Mouse (Mus musculus): Measurements from ENCODE around the gene Armc12. TPM values are rescaled to one million over a fixed set of nuclear protein-coding genes. Genes with fewer than 3 reads are reported as not detected.
A peak's percentile ranks its signal among the peaks of the same experiment; 100 is the strongest.

Armc12 gene
- polyA plus RNA-seq, 1 experiment from 2014 or later, result not detected

GRCm38 (mm10) chr17:28575244-28576125, 44.9 kb downstream of the Armc12 start, which contains the start of gene Lhfpl5:
Gene Lhfpl5, plus strand, starts transcription at chr17:28575641.
- H3K27me3 ChIP-seq (ENCODE audit: control insufficient read depth, insufficient read depth, low read length), result no peaks in the 10 kb centered on the region
- no peak within 1 kb of the TSS for H3K27ac ChIP-seq (ENCODE audit: low read depth, low read length)
- H3K4me1 ChIP-seq (replicated peaks; ENCODE audit: control insufficient read depth, insufficient read depth, low read length), result no peaks in the 10 kb centered on the region
- DNase-seq (ENCODE audit: low spot score) (peak; percentile 90), ATAC-seq (replicated peaks; ENCODE audit: low FRiP score) (peak; percentile 88)
- H3K36me3 ChIP-seq (ENCODE audit: control insufficient read depth, insufficient read depth, low read length), result no peaks in the 10 kb centered on the region
- H3K4me3 ChIP-seq (ENCODE audit: low read depth, low read length), result peak within 1 kb of the TSS; percentile 14
- 14% methylated on average over 50 of the region's 50 CpGs for WGBS
- no peaks in the 10 kb centered on the region for H3K9me3 ChIP-seq (ENCODE audit: control insufficient read depth, low read length)
- no peak within 1 kb of the TSS for H3K9ac ChIP-seq (ENCODE audit: low read length)
- H3K4me2 ChIP-seq (ENCODE audit: low read depth, low read length, severe bottlenecking), result peak within 1 kb of the TSS; percentile 32

GRCm38 (mm10) chr17:28580396-28580795, 49.8 kb downstream of the Armc12 start:
- Histone ChIP-seq H3K9me3 (ENCODE audit: control insufficient read depth, low read length) (no peaks in the 10 kb centered on the region), H3K27ac (ENCODE audit: low read depth, low read length) (no peak overlapping the region), H3K4me3 (ENCODE audit: low read depth, low read length) (no peak overlapping the region), H3K27me3 (ENCODE audit: control insufficient read depth, insufficient read depth, low read length) (no peaks in the 10 kb centered on the region), H3K4me2 (ENCODE audit: low read depth, low read length, severe bottlenecking) (no peak overlapping the region), H3K4me1 (replicated peaks; ENCODE audit: control insufficient read depth, insufficient read depth, low read length) (no peaks in the 10 kb centered on the region), H3K9ac (ENCODE audit: low read length) (no peak overlapping the region), H3K36me3 (ENCODE audit: control insufficient read depth, insufficient read depth, low read length) (no peaks in the 10 kb centered on the region)
- WGBS, result 5% methylated on average over 9 of the region's 9 CpGs
- ATAC-seq (replicated peaks; ENCODE audit: low FRiP score), result no peak
- peak; percentile 86 for DNase-seq (ENCODE audit: low spot score)

- Histone ChIP-seq H3K27ac (ENCODE audit: low read depth, low read length) (no peak overlapping the region), H3K4me2 (ENCODE audit: low read depth, low read length, severe bottlenecking) (no peak overlapping the region), H3K27me3 (ENCODE audit: control insufficient read depth, insufficient read depth, low read length) (no peaks in the 10 kb centered on the region), H3K36me3 (ENCODE audit: control insufficient read depth, insufficient read depth, low read length) (no peaks in the 10 kb centered on the region), H3K4me1 (replicated peaks; ENCODE audit: control insufficient read depth, insufficient read depth, low read length) (no peaks in the 10 kb centered on the region), H3K9ac (ENCODE audit: low read length) (no peak overlapping the region), H3K4me3 (ENCODE audit: low read depth, low read length) (no peak overlapping the region), H3K9me3 (ENCODE audit: control insufficient read depth, low read length) (no peaks in the 10 kb centered on the region)
- no peak for ATAC-seq (replicated peaks; ENCODE audit: low FRiP score)
- DNase-seq (ENCODE audit: low spot score), result no peak
- 56% methylated on average over 2 of the region's 2 CpGs for WGBS
These were observed 50.5 kb downstream of the Armc12 start for GRCm38 (mm10) chr17:28581056-28581455.

GRCm38 (mm10) chr17:28586509-28586908, 55.9 kb downstream of the Armc12 start:
- Histone ChIP-seq H3K36me3 (ENCODE audit: control insufficient read depth, insufficient read depth, low read length) (peaks cover 12% of the 10 kb centered on the region), H3K4me2 (ENCODE audit: low read depth, low read length, severe bottlenecking) (no peak overlapping the region), H3K9ac (ENCODE audit: low read length) (no peak overlapping the region), H3K9me3 (ENCODE audit: control insufficient read depth, low read length) (no peaks in the 10 kb centered on the region), H3K27me3 (ENCODE audit: control insufficient read depth, insufficient read depth, low read length) (no peaks in the 10 kb centered on the region), H3K4me1 (replicated peaks; ENCODE audit: control insufficient read depth, insufficient read depth, low read length) (no peaks in the 10 kb centered on the region), H3K4me3 (ENCODE audit: low read depth, low read length) (no peak overlapping the region), H3K27ac (ENCODE audit: low read depth, low read length) (no peak overlapping the region)
- WGBS, result 88% methylated on average over 3 of the region's 3 CpGs
- DNase-seq (ENCODE audit: low spot score), result no peak
- no peak for ATAC-seq (replicated peaks; ENCODE audit: low FRiP score)

GRCm38 (mm10) chr17:28588591-28588990, 58.0 kb downstream of the Armc12 start:
- Histone ChIP-seq H3K36me3 (ENCODE audit: control insufficient read depth, insufficient read depth, low read length) (peaks cover 19% of the 10 kb centered on the region), H3K4me1 (replicated peaks; ENCODE audit: control insufficient read depth, insufficient read depth, low read length) (no peaks in the 10 kb centered on the region), H3K9me3 (ENCODE audit: control insufficient read depth, low read length) (no peaks in the 10 kb centered on the region), H3K9ac (ENCODE audit: low read length) (no peak overlapping the region), H3K4me3 (ENCODE audit: low read depth, low read length) (no peak overlapping the region), H3K27ac (ENCODE audit: low read depth, low read length) (no peak overlapping the region), H3K4me2 (ENCODE audit: low read depth, low read length, severe bottlenecking) (no peak overlapping the region), H3K27me3 (ENCODE audit: control insufficient read depth, insufficient read depth, low read length) (no peaks in the 10 kb centered on the region)
- DNase-seq (ENCODE audit: low spot score) (no peak), ATAC-seq (replicated peaks; ENCODE audit: low FRiP score) (no peak)
- WGBS, result 81% methylated on average over 2 of the region's 2 CpGs

Small RNAs within 50 kb of the gene (microRNA-seq; reads per million reads assigned to microRNA genes)
- not detected for gene Gm25195 (ENCODE audit: insufficient number of aligned reads)
- not detected for gene Mir6969 (ENCODE audit: insufficient number of aligned reads)

Other genes starting within 250 kb of the Armc12 start
- 28.0 and 32.3 TPM in 2 replicates for gene Fance, start 217.3 kb upstream of the Armc12 start, polyA plus RNA-seq (2014; fragmentation: Nextera tagmentation; extraction: Ambion mirVana)
- gene Rpl10a, start 202.3 kb upstream of the Armc12 start, polyA plus RNA-seq (2014; fragmentation: Nextera tagmentation; extraction: Ambion mirVana), result 468 and 490 TPM in 2 replicates
- 5.6 and 5.8 TPM in 2 replicates for gene Tead3, start 180.0 kb upstream of the Armc12 start, polyA plus RNA-seq (2014; fragmentation: Nextera tagmentation; extraction: Ambion mirVana)
- 2.6 and 4.2 TPM in 2 replicates for gene Tulp1, start 165.6 kb upstream of the Armc12 start, polyA plus RNA-seq (2014; fragmentation: Nextera tagmentation; extraction: Ambion mirVana)
- 11.4 and 11.5 TPM in 2 replicates for gene Fkbp5, start 13.3 kb upstream of the Armc12 start, polyA plus RNA-seq (2014; fragmentation: Nextera tagmentation; extraction: Ambion mirVana)
- gene Clpsl2, start 18.6 kb downstream of the Armc12 start, polyA plus RNA-seq (2014; fragmentation: Nextera tagmentation; extraction: Ambion mirVana), result not detected in 2 replicates
- not detected in 2 replicates for gene Clps, start 30.0 kb downstream of the Armc12 start, polyA plus RNA-seq (2014; fragmentation: Nextera tagmentation; extraction: Ambion mirVana)
- 0.84 and 1.5 TPM in 2 replicates for gene Lhfpl5, start 44.8 kb downstream of the Armc12 start, polyA plus RNA-seq (2014; fragmentation: Nextera tagmentation; extraction: Ambion mirVana)
- 135 and 141 TPM in 2 replicates for gene Srpk1, start 91.9 kb downstream of the Armc12 start, polyA plus RNA-seq (2014; fragmentation: Nextera tagmentation; extraction: Ambion mirVana)
- gene Slc26a8, start 159.4 kb downstream of the Armc12 start, polyA plus RNA-seq (2014; fragmentation: Nextera tagmentation; extraction: Ambion mirVana), result 0.49 and 1.0 TPM in 2 replicates
- 51.7 and 52.3 TPM in 2 replicates for gene Mapk14, start 160.5 kb downstream of the Armc12 start, polyA plus RNA-seq (2014; fragmentation: Nextera tagmentation; extraction: Ambion mirVana)
- gene AC170998.1, start 195.3 kb downstream of the Armc12 start, polyA plus RNA-seq (2014; fragmentation: Nextera tagmentation; extraction: Ambion mirVana), result 2.9 and 3.0 TPM in 2 replicates
- gene Mapk13, start 238.5 kb downstream of the Armc12 start, polyA plus RNA-seq (2014; fragmentation: Nextera tagmentation; extraction: Ambion mirVana), result 2.3 and 2.7 TPM in 2 replicates